Mouse (Mus musculus) lung, postnatal 25 days (tissue): ENCODE data around the gene Synpo2.

Experiments used
- DNase-seq: peaks from one replicate; pipeline ENCODE4 v3.0.0; 2022; ENCODE audit warnings: low spot score

The Synpo2 gene

GRCm38 (mm10) chr3:123089297-123090020 is 146.5 kb downstream of the Synpo2 start:
- DNase-seq = no peak

GRCm38 (mm10) chr3:123088284-123088683 is 147.7 kb downstream of the Synpo2 start:
- no peak for DNase-seq

GRCm38 (mm10) chr3:123085871-123086501 is 150.0 kb downstream of the Synpo2 start:
- no peak for DNase-seq

- no peak for DNase-seq
Measured at GRCm38 (mm10) chr3:123081665-123082064, 154.3 kb downstream of the Synpo2 start.

- no peak for DNase-seq
Measured at GRCm38 (mm10) chr3:123080943-123081342, 155.0 kb downstream of the Synpo2 start.

GRCm38 (mm10) chr3:123080017-123080725 is 155.8 kb downstream of the Synpo2 start:
- DNase-seq = no peak

- DNase-seq = no peak
Measured at GRCm38 (mm10) chr3:123075759-123076158, 160.2 kb downstream of the Synpo2 start.

GRCm38 (mm10) chr3:123075034-123075433 is 160.9 kb downstream of the Synpo2 start:
- no peak for DNase-seq

GRCm38 (mm10) chr3:123073351-123073750 is 162.6 kb downstream of the Synpo2 start:
- no peak for DNase-seq

GRCm38 (mm10) chr3:123072472-123072871 is 163.5 kb downstream of the Synpo2 start:
- DNase-seq = no peak

- no peak for DNase-seq
Measured at GRCm38 (mm10) chr3:123070996-123071395, 165.0 kb downstream of the Synpo2 start.

GRCm38 (mm10) chr3:123066836-123067235 is 169.1 kb downstream of the Synpo2 start:
- DNase-seq = no peak

GRCm38 (mm10) chr3:123065466-123065865 is 170.5 kb downstream of the Synpo2 start:
- no peak for DNase-seq

GRCm38 (mm10) chr3:123064186-123064585 is 171.8 kb downstream of the Synpo2 start:
- DNase-seq = peak; percentile 32

- no peak for DNase-seq
Measured at GRCm38 (mm10) chr3:123061931-123062330, 174.0 kb downstream of the Synpo2 start.

- peak; percentile 44 for DNase-seq
Measured at GRCm38 (mm10) chr3:123058832-123059231, 177.1 kb downstream of the Synpo2 start.

- peak; percentile 57 for DNase-seq
Measured at GRCm38 (mm10) chr3:123054178-123054577, 181.8 kb downstream of the Synpo2 start.

GRCm38 (mm10) chr3:123053192-123053938 is 182.6 kb downstream of the Synpo2 start:
- peak; percentile 23 for DNase-seq

- no peak for DNase-seq
Measured at GRCm38 (mm10) chr3:123042308-123042707, 193.6 kb downstream of the Synpo2 start.

GRCm38 (mm10) chr3:123034752-123035151 is 201.2 kb downstream of the Synpo2 start, which contains the start of gene Myoz2:
Myoz2 (minus strand) TSS chr3:123035015.
- DNase-seq = no peak

GRCm38 (mm10) chr3:123033804-123034203 is 202.1 kb downstream of the Synpo2 start:
- no peak for DNase-seq
